Mouse (Mus musculus): ENCODE data around the gene Usp47.

The Usp47 gene

GRCm38 (mm10) chr7:112023150-112023600 lies at the start of gene Usp47:
Gene Usp47, plus strand, starts transcription at chr7:112023504.
- peak; percentile 92 for DNase-seq

GRCm38 (mm10) chr7:111976401-111976800 lies 46.9 kb upstream of the Usp47 start:
- DNase-seq, result no peak

- DNase-seq, result no peak
These were observed 45.4 kb upstream of the Usp47 start for GRCm38 (mm10) chr7:111977871-111978270.

- DNase-seq, result no peak
These were observed 41.0 kb upstream of the Usp47 start for GRCm38 (mm10) chr7:111982296-111982695.

- no peak for DNase-seq
These were observed 38.8 kb upstream of the Usp47 start for GRCm38 (mm10) chr7:111984530-111984929.

- no peak for DNase-seq
These were observed 38.0 kb upstream of the Usp47 start for GRCm38 (mm10) chr7:111985266-111985665.

GRCm38 (mm10) chr7:111986906-111987305 lies 36.4 kb upstream of the Usp47 start:
- DNase-seq, result no peak

- no peak for DNase-seq
These were observed 25.9 kb upstream of the Usp47 start for GRCm38 (mm10) chr7:111997441-111997840.

- no peak for DNase-seq
These were observed 24.8 kb upstream of the Usp47 start for GRCm38 (mm10) chr7:111998446-111999004.

GRCm38 (mm10) chr7:111999376-111999775 lies 23.9 kb upstream of the Usp47 start:
- DNase-seq, result no peak

- DNase-seq, result no peak
These were observed 23.1 kb upstream of the Usp47 start for GRCm38 (mm10) chr7:112000166-112000565.

- DNase-seq, result no peak
These were observed 12.8 kb upstream of the Usp47 start for GRCm38 (mm10) chr7:112010511-112010910.

- DNase-seq, result no peak
These were observed 12.3 kb upstream of the Usp47 start for GRCm38 (mm10) chr7:112010976-112011375.

- DNase-seq, result no peak
These were observed 11.2 kb upstream of the Usp47 start for GRCm38 (mm10) chr7:112012102-112012501.

- DNase-seq, result no peak
These were observed 10.6 kb upstream of the Usp47 start for GRCm38 (mm10) chr7:112012621-112013177.

GRCm38 (mm10) chr7:112014148-112014547 lies 9.2 kb upstream of the Usp47 start:
- DNase-seq, result no peak

GRCm38 (mm10) chr7:112022506-112023149 lies 676 bp upstream of the Usp47 start:
- no peak for DNase-seq

- DNase-seq, result peak; percentile 65
These were observed 519 bp downstream of the Usp47 start for GRCm38 (mm10) chr7:112023601-112024445.

GRCm38 (mm10) chr7:112024446-112024730 lies 1.1 kb downstream of the Usp47 start:
- DNase-seq, result no peak

- DNase-seq, result no peak
These were observed 1.6 kb downstream of the Usp47 start for GRCm38 (mm10) chr7:112024856-112025255.

GRCm38 (mm10) chr7:112030594-112030993 lies 7.3 kb downstream of the Usp47 start:
- no peak for DNase-seq

- DNase-seq, result no peak
These were observed 12.5 kb downstream of the Usp47 start for GRCm38 (mm10) chr7:112035804-112036203.

GRCm38 (mm10) chr7:112036636-112037035 lies 13.3 kb downstream of the Usp47 start:
- DNase-seq, result no peak

GRCm38 (mm10) chr7:112040271-112040670 lies 17.0 kb downstream of the Usp47 start:
- no peak for DNase-seq
